Mouse (Mus musculus) hindbrain, embryonic 16.5 days (tissue): ENCODE data around the gene Ccer1. TPM values are rescaled to one million over a fixed set of nuclear protein-coding genes. Genes with fewer than 3 reads are reported as not detected.
A peak's percentile ranks its signal among the peaks of the same experiment; 100 is the strongest.

ENCODE experiments used
- ATAC-seq: fragments of 200-750 bp; cut with Nextera tagmentation; 2 replicates; pipeline ENCODE4 v1.8.0; 2017; ENCODE audit warnings: moderate TSS enrichment, moderate library complexity
- H3K27ac ChIP-seq: fragments of 300-500 bp; sonication (generic); 2 replicates; pipeline ENCODE4 v1.5.1; 2014; ENCODE audit warnings: low read depth, mild to moderate bottlenecking, control low read depth, low read length, moderate library complexity
- H3K27me3 ChIP-seq: fragments of 300-500 bp; sonication (generic); replicated peaks from 2 replicates; pipeline ENCODE4 v1.6.1; 2014; ENCODE audit warnings: low read length; ENCODE audit not compliant: control insufficient read depth, insufficient read depth
- H3K36me3 ChIP-seq: fragments of 300-500 bp; sonication (generic); 2 replicates; pipeline ENCODE4 v1.6.1; 2014; ENCODE audit warnings: mild to moderate bottlenecking, low read length, moderate library complexity, mixed read lengths; ENCODE audit not compliant: control insufficient read depth, insufficient read depth
- H3K4me1 ChIP-seq: fragments of 300-500 bp; sonication (generic); 2 replicates; pipeline ENCODE4 v1.6.1; 2014; ENCODE audit warnings: low read depth, low read length; ENCODE audit not compliant: control insufficient read depth, insufficient read depth
- H3K4me2 ChIP-seq: fragments of 300-500 bp; sonication (generic); 2 replicates; pipeline ENCODE4 v1.6.1; 2014; ENCODE audit warnings: mild to moderate bottlenecking, low read length, control low read depth, moderate library complexity
- H3K4me3 ChIP-seq: fragments of 300-500 bp; sonication (generic); 2 replicates; pipeline ENCODE4 v1.5.1; 2014; ENCODE audit warnings: mild to moderate bottlenecking, low read length, control low read depth, moderate library complexity
- H3K9ac ChIP-seq: fragments of 300-500 bp; sonication (generic); 2 replicates; pipeline ENCODE4 v1.6.1; 2014; ENCODE audit warnings: low read depth, mild to moderate bottlenecking, control low read depth, low read length, moderate library complexity
- H3K9me3 ChIP-seq: fragments of 300-500 bp; sonication (generic); 2 replicates; pipeline ENCODE4 v1.6.1; 2014; ENCODE audit warnings: mild to moderate bottlenecking, low read length, moderate library complexity; ENCODE audit not compliant: control insufficient read depth
- WGBS: fragments of 180-500 bp; shearing (Covaris S2); extraction: QIAGEN DNeasy Blood & Tissue Kit; methylation state at CpG from one replicate; pipeline ENCODE4 v1.1.7; 2014; 5-methylcytosine and 5-hydroxymethylcytosine counted together
- polyA plus RNA-seq: library from polyadenylated mRNA; unstranded; fragments of >200 nt; fragmentation: Nextera tagmentation; extraction: Ambion mirVana; gene quantifications from 2 replicates; pipeline ENCODE4 v1.2.1, GENCODE M21; 2015

Ccer1 gene
- polyA plus RNA-seq, 1 experiment from 2014 or later = not detected

DNA sequence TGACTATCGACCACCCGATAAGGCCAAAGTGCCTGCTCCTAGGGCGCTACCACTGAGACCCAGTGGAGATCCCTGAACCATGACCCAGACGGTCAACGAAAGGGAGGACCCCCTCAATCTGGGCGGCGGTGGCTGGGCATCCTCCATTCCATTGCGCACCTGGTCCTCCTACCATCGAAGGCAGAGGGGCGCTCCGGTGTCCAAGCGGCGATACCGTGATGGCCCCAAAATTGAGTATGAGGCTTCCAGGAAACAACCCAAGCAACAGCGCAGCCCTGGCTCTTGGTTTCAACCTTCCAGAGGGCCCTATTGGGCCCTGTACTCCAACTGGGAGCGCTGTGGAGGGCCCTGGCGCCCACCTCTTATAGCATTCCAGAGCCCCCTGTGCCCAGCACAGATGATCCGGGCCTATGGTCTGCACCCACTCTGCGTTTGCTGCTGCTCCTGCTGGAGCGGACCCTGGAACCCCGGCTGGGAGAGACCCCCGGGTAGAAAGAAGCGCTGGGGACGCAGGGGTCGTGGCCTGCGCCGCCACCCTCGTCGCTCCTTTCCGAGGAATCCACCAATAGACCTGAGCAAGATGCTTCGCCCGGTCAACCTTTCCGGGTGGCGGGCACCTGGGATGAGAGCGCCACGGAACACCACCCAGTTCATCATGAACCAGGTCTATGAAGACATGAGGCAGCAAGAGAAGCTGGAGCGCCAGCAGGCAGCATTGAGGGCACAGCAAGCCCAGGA is 708 bp downstream of the Ccer1 start:
- no peaks in the 10 kb centered on the region for H3K36me3 ChIP-seq
- no peak for ATAC-seq
- no peak overlapping the region for H3K27ac ChIP-seq
- no peak overlapping the region for H3K4me3 ChIP-seq
- 0 out of 2 replicates have a peak, but pooled peaks cover 2% of the 10 kb centered on the region for H3K9me3 ChIP-seq
- WGBS = 92% methylated on average over 37 of the region's 37 CpGs
- H3K27me3 ChIP-seq = no peaks in the 10 kb centered on the region
- H3K9ac ChIP-seq = no peak overlapping the region
- H3K4me1 ChIP-seq = no peaks in the 10 kb centered on the region
- no peak overlapping the region for H3K4me2 ChIP-seq

- H3K4me1 ChIP-seq = no peaks in the 10 kb centered on the region
- H3K36me3 ChIP-seq = no peaks in the 10 kb centered on the region
- no peak for ATAC-seq
These were observed 9.5 kb downstream of the Ccer1 start for GRCm38 (mm10) chr10:97702321-97702720.

DNA sequence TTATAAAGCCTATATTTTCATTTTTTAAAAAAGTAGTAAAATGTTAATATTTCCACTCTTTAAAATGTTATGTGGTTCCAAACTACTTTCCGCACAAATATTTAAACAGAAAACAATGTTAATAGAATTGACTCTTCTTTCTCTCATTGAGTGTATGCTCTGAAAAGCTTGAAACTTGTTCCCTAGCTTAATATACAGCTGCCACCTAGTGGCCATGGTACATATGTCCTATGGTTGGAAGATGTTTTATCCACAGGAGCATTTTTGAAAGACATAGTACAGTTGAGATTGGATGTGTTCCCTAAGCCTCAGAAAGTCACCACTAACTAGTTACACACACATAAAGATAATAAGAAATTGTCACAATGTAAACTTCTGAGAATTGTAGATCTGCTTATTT is 11.7 kb downstream of the Ccer1 start:
- no peaks in the 10 kb centered on the region for H3K36me3 ChIP-seq
- no peaks in the 10 kb centered on the region for H3K27me3 ChIP-seq
- H3K9me3 ChIP-seq = no peaks in the 10 kb centered on the region
- H3K9ac ChIP-seq = no peak overlapping the region
- H3K4me2 ChIP-seq = no peak overlapping the region
- no peak overlapping the region for H3K27ac ChIP-seq
- 40% methylated on average over 1 of the region's 1 CpGs for WGBS
- no peak overlapping the region for H3K4me3 ChIP-seq
- ATAC-seq = no peak
- no peaks in the 10 kb centered on the region for H3K4me1 ChIP-seq

More at GRCm38 (mm10) chr10:97702321-97702720, 9.5 kb downstream of the Ccer1 start:
- H3K4me2 ChIP-seq = no peak overlapping the region
- no peak overlapping the region for H3K4me3 ChIP-seq
- H3K27me3 ChIP-seq = no peaks in the 10 kb centered on the region
- H3K9ac ChIP-seq = no peak overlapping the region
- H3K27ac ChIP-seq = no peak overlapping the region
- H3K9me3 ChIP-seq = no peaks in the 10 kb centered on the region

- 0 out of 2 replicates have a peak, but pooled peaks have one; percentile 58 for ATAC-seq
These were observed 19.8 kb downstream of the Ccer1 start for GRCm38 (mm10) chr10:97712687-97713086.

GRCm38 (mm10) chr10:97714584-97714983 is 21.7 kb downstream of the Ccer1 start:
- no peak overlapping the region for H3K9ac ChIP-seq
- no peak overlapping the region for H3K27ac ChIP-seq
- H3K4me2 ChIP-seq = no peak overlapping the region
- no peaks in the 10 kb centered on the region for H3K27me3 ChIP-seq
- H3K9me3 ChIP-seq = no peaks in the 10 kb centered on the region
- 46% methylated on average over 4 of the region's 4 CpGs for WGBS
- no peak for ATAC-seq
- H3K36me3 ChIP-seq = no peaks in the 10 kb centered on the region
- no peak overlapping the region for H3K4me3 ChIP-seq
- H3K4me1 ChIP-seq = no peaks in the 10 kb centered on the region

More at GRCm38 (mm10) chr10:97712687-97713086, 19.8 kb downstream of the Ccer1 start:
- no peak overlapping the region for H3K4me3 ChIP-seq
- no peak overlapping the region for H3K27ac ChIP-seq
- no peak overlapping the region for H3K4me2 ChIP-seq
- no peak overlapping the region for H3K9ac ChIP-seq
- no peaks in the 10 kb centered on the region for H3K9me3 ChIP-seq
- no peaks in the 10 kb centered on the region for H3K36me3 ChIP-seq
- no peaks in the 10 kb centered on the region for H3K4me1 ChIP-seq
- H3K27me3 ChIP-seq = no peaks in the 10 kb centered on the region
- 7% methylated on average over 5 of the region's 5 CpGs for WGBS

DNA sequence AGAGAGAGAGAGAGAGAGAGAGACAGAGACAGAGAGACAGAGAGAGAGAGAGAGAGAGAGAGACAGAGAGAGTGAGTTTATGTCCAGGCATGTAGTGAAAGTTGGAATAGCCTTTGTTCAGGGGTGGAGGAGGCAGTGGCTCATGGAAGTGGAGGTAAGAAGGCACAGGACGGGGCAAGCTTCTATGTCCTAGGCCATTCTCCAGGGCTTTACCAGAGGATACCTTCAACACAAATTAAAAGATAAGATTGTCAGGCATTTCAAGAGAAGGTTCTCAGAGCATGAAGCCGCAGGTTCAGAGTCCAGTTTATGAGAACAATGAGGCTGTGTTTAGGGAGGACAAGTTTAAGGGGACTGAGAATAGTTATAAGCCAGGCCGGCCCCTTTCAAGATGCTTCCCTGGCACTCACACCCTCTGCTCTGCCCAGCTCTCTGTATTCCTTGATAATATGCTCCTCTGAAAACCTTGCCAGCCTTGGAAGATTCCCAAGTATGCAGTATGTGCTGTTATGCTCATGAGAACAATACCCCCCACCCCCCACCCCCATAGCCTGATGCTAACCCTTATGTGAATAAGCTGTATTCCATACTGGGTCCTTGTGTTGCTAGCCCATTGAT is 22.5 kb downstream of the Ccer1 start:
- ATAC-seq = peak; percentile 24; the same call in 1 of the 2 replicates

GRCm38 (mm10) chr10:97717233-97717632 is 24.4 kb downstream of the Ccer1 start:
- Histone ChIP-seq H3K9ac (no peak overlapping the region), H3K9me3 (no peaks in the 10 kb centered on the region), H3K27me3 (no peaks in the 10 kb centered on the region), H3K27ac (no peak overlapping the region), H3K36me3 (no peaks in the 10 kb centered on the region), H3K4me1 (no peaks in the 10 kb centered on the region), H3K4me2 (no peak overlapping the region), H3K4me3 (no peak overlapping the region)
- 82% methylated on average over 1 of the region's 1 CpGs for WGBS
- no peak for ATAC-seq

More for the DNA sequence above, 22.5 kb downstream of the Ccer1 start:
- H3K27me3 ChIP-seq = no peaks in the 10 kb centered on the region
- no peaks in the 10 kb centered on the region for H3K36me3 ChIP-seq
- H3K4me3 ChIP-seq = no peak overlapping the region
- no peak overlapping the region for H3K9ac ChIP-seq
- WGBS = 81% methylated on average over 3 of the region's 3 CpGs
- H3K27ac ChIP-seq = no peak overlapping the region
- H3K4me2 ChIP-seq = no peak overlapping the region
- no peaks in the 10 kb centered on the region for H3K9me3 ChIP-seq
- H3K4me1 ChIP-seq = no peaks in the 10 kb centered on the region

DNA sequence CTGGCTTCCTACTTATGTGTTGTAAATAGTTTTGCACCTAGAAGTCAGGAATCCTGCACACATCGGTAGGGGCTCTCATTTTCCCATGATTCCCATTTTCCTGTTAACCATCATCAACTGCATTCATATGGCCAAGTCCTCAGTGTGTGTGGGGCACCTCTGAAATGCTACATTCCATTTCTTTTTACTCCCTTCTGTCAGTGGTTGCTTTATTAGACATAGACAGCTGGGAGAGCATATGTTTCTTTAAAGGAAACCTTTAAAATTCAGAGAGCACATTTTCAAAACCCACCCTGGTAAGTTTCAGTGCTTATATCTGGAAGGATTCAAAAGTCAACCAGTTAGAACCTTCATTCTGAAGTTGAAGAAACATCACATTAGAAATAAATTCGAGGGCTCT is 25.2 kb downstream of the Ccer1 start:
- no peak overlapping the region for H3K4me2 ChIP-seq
- H3K27ac ChIP-seq = no peak overlapping the region
- no peaks in the 10 kb centered on the region for H3K4me1 ChIP-seq
- H3K9me3 ChIP-seq = no peaks in the 10 kb centered on the region
- H3K27me3 ChIP-seq = no peaks in the 10 kb centered on the region
- no peak for ATAC-seq
- 79% methylated on average over 2 of the region's 2 CpGs for WGBS
- H3K36me3 ChIP-seq = no peaks in the 10 kb centered on the region
- H3K9ac ChIP-seq = no peak overlapping the region
- no peak overlapping the region for H3K4me3 ChIP-seq

GRCm38 (mm10) chr10:97720625-97721024 is 27.8 kb downstream of the Ccer1 start:
- no peak overlapping the region for H3K4me2 ChIP-seq
- no peak overlapping the region for H3K27ac ChIP-seq
- no peak overlapping the region for H3K9ac ChIP-seq
- H3K4me3 ChIP-seq = no peak overlapping the region
- ATAC-seq = no peak
- H3K9me3 ChIP-seq = no peaks in the 10 kb centered on the region
- no peaks in the 10 kb centered on the region for H3K36me3 ChIP-seq
- H3K4me1 ChIP-seq = no peaks in the 10 kb centered on the region
- H3K27me3 ChIP-seq = no peaks in the 10 kb centered on the region
- WGBS = 97% methylated on average over 1 of the region's 1 CpGs
